In the genomic region with DNA sequence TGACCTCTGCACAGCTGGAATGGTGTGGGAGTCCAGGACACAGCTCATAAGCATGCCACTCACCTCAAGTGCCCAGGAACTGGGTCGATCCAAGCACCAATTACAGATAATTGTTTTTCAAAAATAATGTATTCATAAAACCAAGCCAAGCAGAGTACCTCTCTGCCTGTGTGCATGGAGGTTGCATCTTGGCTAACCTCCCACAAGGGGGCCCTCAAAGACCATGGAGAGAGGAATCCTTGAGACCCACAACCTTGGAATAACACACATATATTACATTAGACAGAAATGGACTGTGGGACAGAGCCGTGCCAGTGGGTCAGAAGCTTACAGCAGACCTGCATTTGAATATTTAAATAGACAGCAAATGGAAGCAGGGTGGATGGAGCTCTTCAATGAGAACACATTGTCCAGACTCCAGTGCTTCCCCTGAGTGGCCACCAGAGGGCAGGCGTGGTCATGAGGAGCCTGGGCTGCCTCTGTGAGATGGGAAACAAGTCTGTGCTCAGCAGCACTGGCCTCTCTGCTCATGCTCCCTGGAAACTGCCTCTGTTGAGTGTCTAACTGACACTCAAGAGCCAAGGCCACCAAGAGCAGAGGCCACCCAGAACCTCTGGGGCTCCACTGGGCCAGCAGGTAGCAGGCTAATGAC, we compare ENCODE assay signal across 9 mouse cellular contexts.
A peak's percentile ranks its signal among the peaks of the same experiment; 100 is the strongest.
DNase-seq lines count a peak whose midpoint lies in the region; ATAC-seq and TF ChIP-seq lines count a peak whose summit lies in the region.
"Had no signal": no experiment of that assay in that cellular context is flagged by ENCODE, and none has a peak within 500 bp of the region (broad histone marks: within the 10 kb centered on the region; RNA-seq: fewer than 3 reads in every experiment).

No protein-coding gene starts in this region.

- H3K27ac ChIP-seq in kidney, adult 2 months (ENCODE audit: insufficient read depth, low read depth, low read length), result no peak overlapping the region
- H3K27ac ChIP-seq in limb, embryonic 11.5 days (replicated peaks; ENCODE audit: low read depth, low read length), result no peak overlapping the region
- no peak overlapping the region for H3K27ac ChIP-seq in neural tube, embryonic 11.5 days (ENCODE audit: low read depth, low read length)
- H3K27ac ChIP-seq in thymus, adult 2 months (ENCODE audit: control insufficient read depth, insufficient read depth, low read length), result no peak overlapping the region
- H3K27ac ChIP-seq: embryonic facial prominence, embryonic 15.5 days had no signal

- intact Hi-C loops in gastrocnemius, postnatal 14 days (cut with DNase I; ENCODE audit: low total_unique reads), result loop anchor here (10.0 kb wide), 1 partner anchor 621 kb away; no protein-coding TSS in a partner anchor

- no peaks in the 10 kb centered on the region for H3K36me3 ChIP-seq in kidney, adult 2 months (ENCODE audit: control insufficient read depth, insufficient read depth, low read length)
- H3K36me3 ChIP-seq in limb, embryonic 11.5 days (ENCODE audit: control insufficient read depth, insufficient read depth, low read length), result no peaks in the 10 kb centered on the region
- no peaks in the 10 kb centered on the region for H3K36me3 ChIP-seq in neural tube, embryonic 11.5 days (ENCODE audit: control insufficient read depth, insufficient read depth, low read length)
- H3K36me3 ChIP-seq in thymus, adult 2 months (ENCODE audit: control insufficient read depth, insufficient read depth, low read length), result no peaks in the 10 kb centered on the region
- H3K36me3 ChIP-seq: embryonic facial prominence, embryonic 15.5 days had no signal

- DNase-seq in 3T3-L1 (ENCODE audit: low read depth, low spot score) (peak; percentile 72), WW6 (ENCODE audit: low read depth, low spot score) (peak; percentile 55)
- DNase-seq in cerebellum, postnatal 4 days (ENCODE audit: low spot score in 2 of 2), result peak; percentile 50 to 77
- peak; percentile 66 for DNase-seq in gastrocnemius, postnatal 14 days
- peak; percentile 66 for DNase-seq in kidney, adult 2 months
- peak; percentile 80 for DNase-seq in limb, embryonic 11.5 days (ENCODE audit: low spot score)
- peak; percentile 78 for DNase-seq in neural tube, embryonic 11.5 days (ENCODE audit: low spot score)
- peak; percentile 68 for DNase-seq in thymus, adult 2 months

- H3K4me3 ChIP-seq in kidney, adult 2 months (ENCODE audit: insufficient read depth, low read depth, low read length), result no peak overlapping the region
- no peak overlapping the region for H3K4me3 ChIP-seq in limb, embryonic 11.5 days (ENCODE audit: low read depth, low read length)
- H3K4me3 ChIP-seq in neural tube, embryonic 11.5 days (ENCODE audit: low read depth, low read length), result no peak overlapping the region
- no peak overlapping the region for H3K4me3 ChIP-seq in thymus, adult 2 months (ENCODE audit: control insufficient read depth, insufficient read depth, low read length)
- H3K4me3 ChIP-seq: embryonic facial prominence, embryonic 15.5 days had no signal

- ATAC-seq in limb, embryonic 11.5 days (ENCODE audit: insufficient number of reproducible peaks, low FRiP score, low TSS enrichment, low read depth), result 0 out of 2 replicates have a peak, but pooled peaks have one; percentile 35
- 0 out of 2 replicates have a peak, but pooled peaks have one; percentile 50 for ATAC-seq in neural tube, embryonic 11.5 days (ENCODE audit: insufficient read depth, low FRiP score, low TSS enrichment)

- WGBS in kidney, adult 2 months, result 17% methylated on average over 3 of the region's 3 CpGs
- WGBS in limb, embryonic 11.5 days, result 35% methylated on average over 3 of the region's 3 CpGs
- 23% methylated on average over 3 of the region's 3 CpGs for whole genome bisulfite sequencing in neural tube, embryonic 11.5 days
- WGBS in thymus, adult 2 months, result 39% methylated on average over 3 of the region's 3 CpGs

- no peaks in the 10 kb centered on the region for H3K27me3 ChIP-seq in kidney, adult 2 months (replicated peaks; ENCODE audit: control insufficient read depth, insufficient read depth, low read length)
- no peaks in the 10 kb centered on the region for H3K27me3 ChIP-seq in limb, embryonic 11.5 days (ENCODE audit: control insufficient read depth, insufficient read depth, low read length)
- H3K27me3 ChIP-seq in neural tube, embryonic 11.5 days (ENCODE audit: control insufficient read depth, insufficient read depth, low read length), result no peaks in the 10 kb centered on the region
- H3K27me3 ChIP-seq in thymus, adult 2 months (ENCODE audit: control insufficient read depth, insufficient read depth, low read length), result no peaks in the 10 kb centered on the region
- H3K27me3 ChIP-seq: embryonic facial prominence, embryonic 15.5 days had no signal

- no peak for TF ChIP-seq POLR2A in kidney, adult 2 months (IDR thresholded peaks at IDR 0.05; ENCODE audit: low read depth, low read length)
- no peak for TF ChIP-seq POLR2A in thymus, adult 2 months (IDR thresholded peaks at IDR 0.05; ENCODE audit: control insufficient read depth, extremely low read depth, insufficient read depth, low read length, poor library complexity)

- no peaks in the 10 kb centered on the region for H3K4me1 ChIP-seq in kidney, adult 2 months (ENCODE audit: control insufficient read depth, insufficient read depth, low read length)
- no peaks in the 10 kb centered on the region for H3K4me1 ChIP-seq in limb, embryonic 11.5 days (ENCODE audit: control insufficient read depth, insufficient read depth, low read length)
- H3K4me1 ChIP-seq in neural tube, embryonic 11.5 days (ENCODE audit: control insufficient read depth, insufficient read depth, low read length), result no peaks in the 10 kb centered on the region
- H3K4me1 ChIP-seq in thymus, adult 2 months (replicated peaks; ENCODE audit: control insufficient read depth, insufficient read depth, low read length), result 0 out of 2 replicates have a peak, but pooled peaks cover 3% of the 10 kb centered on the region
- H3K4me1 ChIP-seq: embryonic facial prominence, embryonic 15.5 days had no signal

- H3K9me3 ChIP-seq in limb, embryonic 11.5 days (ENCODE audit: control insufficient read depth, low read length), result no peaks in the 10 kb centered on the region; the same call in 1 of the 2 replicates
- no peaks in the 10 kb centered on the region for H3K9me3 ChIP-seq in neural tube, embryonic 11.5 days (ENCODE audit: control insufficient read depth, low read length)
- H3K9me3 ChIP-seq: embryonic facial prominence, embryonic 15.5 days had no signal

- H3K4me2 ChIP-seq in limb, embryonic 11.5 days (ENCODE audit: low read depth, severe bottlenecking), result no peak overlapping the region
- no peak overlapping the region for H3K4me2 ChIP-seq in neural tube, embryonic 11.5 days (ENCODE audit: low read depth)
- H3K4me2 ChIP-seq: embryonic facial prominence, embryonic 15.5 days had no signal

- TF ChIP-seq CTCF in kidney, adult 2 months (conservative IDR thresholded peaks at IDR 0.05; ENCODE audit: insufficient read depth, insufficient read length, low read depth, low read length), result peak; percentile 88
- TF ChIP-seq CTCF in thymus, adult 2 months (IDR thresholded peaks at IDR 0.05; ENCODE audit: borderline replicate concordance, control insufficient read depth, extremely low read depth, insufficient read depth, low read length, poor library complexity), result peak; percentile 88

- no peak overlapping the region for H3K9ac ChIP-seq in limb, embryonic 11.5 days (ENCODE audit: low read length)
- H3K9ac ChIP-seq in neural tube, embryonic 11.5 days (ENCODE audit: low read length), result no peak overlapping the region
- H3K9ac ChIP-seq: embryonic facial prominence, embryonic 15.5 days had no signal
